Mouse (Mus musculus) hindbrain, embryonic 15.5 days (tissue): ENCODE measurements around the gene Nav2. TPM values are rescaled to one million over a fixed set of nuclear protein-coding genes. Genes with fewer than 3 reads are reported as not detected.
A peak's percentile ranks its signal among the peaks of the same experiment; 100 is the strongest.

Source experiments
- ATAC-seq: fragments of 200-750 bp; cut with Nextera tagmentation; 2 replicates; pipeline ENCODE4 v1.8.0; 2017; ENCODE audit warnings: low read depth, moderate number of reproducible peaks, moderate TSS enrichment; ENCODE audit not compliant: low FRiP score
- H3K27ac ChIP-seq: fragments of 300-500 bp; sonication (generic); replicated peaks from 2 replicates; pipeline ENCODE4 v1.5.1; 2015; ENCODE audit warnings: mild to moderate bottlenecking, inconsistent platforms
- H3K27me3 ChIP-seq: fragments of 300-500 bp; sonication (generic); 2 replicates; pipeline ENCODE4 v1.6.1; 2015; ENCODE audit warnings: control low read depth, inconsistent platforms
- H3K36me3 ChIP-seq: fragments of 300-500 bp; sonication (generic); 2 replicates; pipeline ENCODE4 v1.6.1; 2015; ENCODE audit warnings: control low read depth, inconsistent platforms
- H3K4me1 ChIP-seq: fragments of 300-500 bp; sonication (generic); replicated peaks from 2 replicates; pipeline ENCODE4 v1.6.1; 2015; ENCODE audit warnings: control low read depth, inconsistent platforms
- H3K4me2 ChIP-seq: fragments of 300-500 bp; sonication (generic); 2 replicates; pipeline ENCODE4 v1.6.1; 2015; ENCODE audit warnings: moderate library complexity, mild to moderate bottlenecking, inconsistent platforms
- H3K4me3 ChIP-seq: fragments of 300-500 bp; sonication (generic); 2 replicates; pipeline ENCODE4 v1.5.1; 2015; ENCODE audit warnings: mild to moderate bottlenecking, inconsistent platforms
- H3K9ac ChIP-seq: fragments of 300-500 bp; sonication (generic); 2 replicates; pipeline ENCODE4 v1.6.1; 2015; ENCODE audit warnings: inconsistent platforms
- H3K9me3 ChIP-seq: fragments of 300-500 bp; sonication (generic); 2 replicates; pipeline ENCODE4 v1.6.1; 2016; ENCODE audit warnings: control low read depth, inconsistent platforms
- WGBS: fragments of 180-500 bp; shearing (Covaris S2); methylation state at CpG from one replicate; pipeline ENCODE4 v1.1.7; 2015; 5-methylcytosine and 5-hydroxymethylcytosine counted together
- polyA plus RNA-seq: library from polyadenylated mRNA; unstranded; fragments of >200 nt; fragmentation: Nextera tagmentation; extraction: Ambion mirVana; gene quantifications from 2 replicates; pipeline ENCODE4 v1.2.1, GENCODE M21; 2015

Gene Nav2
- polyA plus RNA-seq, 1 experiment from 2014 or later: 24.7 TPM

GRCm38 (mm10) chr7:48954501-48954900 lies 46.0 kb downstream of the Nav2 start:
- no peak overlapping the region for H3K9ac ChIP-seq
- peaks cover 12% of the 10 kb centered on the region for H3K4me1 ChIP-seq
- ATAC-seq: no peak
- H3K4me2 ChIP-seq: no peak overlapping the region
- H3K9me3 ChIP-seq: no peaks in the 10 kb centered on the region
- no peak overlapping the region for H3K4me3 ChIP-seq
- H3K36me3 ChIP-seq: no peaks in the 10 kb centered on the region
- H3K27ac ChIP-seq: no peak overlapping the region
- 85% methylated on average over 5 of the region's 5 CpGs for WGBS
- H3K27me3 ChIP-seq: no peaks in the 10 kb centered on the region

- Histone ChIP-seq H3K27me3 (no peaks in the 10 kb centered on the region), H3K4me2 (peak overlapping the region; percentile 92), H3K9ac (peak overlapping the region; percentile 74), H3K27ac (peak overlapping the region; percentile 75), H3K4me1 (peaks cover 53% of the 10 kb centered on the region), H3K4me3 (peak overlapping the region; percentile 84), H3K9me3 (no peaks in the 10 kb centered on the region), H3K36me3 (no peaks in the 10 kb centered on the region)
- ATAC-seq: peak; percentile 95
- WGBS: 1% methylated on average over 32 of the region's 32 CpGs
Measured at GRCm38 (mm10) chr7:48958528-48959315, 50.2 kb downstream of the Nav2 start.

GRCm38 (mm10) chr7:48959316-48959661 lies 50.8 kb downstream of the Nav2 start:
- no peaks in the 10 kb centered on the region for H3K27me3 ChIP-seq
- H3K4me3 ChIP-seq: peak overlapping the region; percentile 84
- no peaks in the 10 kb centered on the region for H3K9me3 ChIP-seq
- H3K9ac ChIP-seq: peak overlapping the region; percentile 74
- ATAC-seq: peak; percentile 17
- WGBS: 4% methylated on average over 13 of the region's 13 CpGs
- H3K27ac ChIP-seq: peak overlapping the region; percentile 75
- no peaks in the 10 kb centered on the region for H3K36me3 ChIP-seq
- peak overlapping the region; percentile 92 for H3K4me2 ChIP-seq
- peaks cover 58% of the 10 kb centered on the region for H3K4me1 ChIP-seq

- no peaks in the 10 kb centered on the region for H3K27me3 ChIP-seq
- ATAC-seq: no peak
- peak overlapping the region; percentile 92 for H3K4me2 ChIP-seq
- H3K36me3 ChIP-seq: no peaks in the 10 kb centered on the region
- H3K9ac ChIP-seq: peak overlapping the region; percentile 74
- H3K9me3 ChIP-seq: no peaks in the 10 kb centered on the region
- peaks cover 66% of the 10 kb centered on the region for H3K4me1 ChIP-seq
- H3K4me3 ChIP-seq: peak overlapping the region; percentile 84
- 1% methylated on average over 10 of the region's 10 CpGs for WGBS
- H3K27ac ChIP-seq: peak overlapping the region; percentile 46
Measured at GRCm38 (mm10) chr7:48960152-48960551, 51.6 kb downstream of the Nav2 start.

- ATAC-seq: no peak
- peaks cover 78% of the 10 kb centered on the region for H3K4me1 ChIP-seq
- H3K4me3 ChIP-seq: peak overlapping the region; percentile 84
- H3K27ac ChIP-seq: no peak overlapping the region
- no peaks in the 10 kb centered on the region for H3K9me3 ChIP-seq
- no peaks in the 10 kb centered on the region for H3K27me3 ChIP-seq
- H3K36me3 ChIP-seq: no peaks in the 10 kb centered on the region
- H3K4me2 ChIP-seq: peak overlapping the region; percentile 92
- whole genome bisulfite sequencing: 27% methylated on average over 8 of the region's 8 CpGs
- H3K9ac ChIP-seq: no peak overlapping the region
Measured at GRCm38 (mm10) chr7:48961501-48961900, 53.0 kb downstream of the Nav2 start.

- Histone ChIP-seq H3K9ac (no peak overlapping the region), H3K4me3 (0 out of 2 replicates have a peak overlapping the region, but pooled peaks have one; percentile 84), H3K27me3 (no peaks in the 10 kb centered on the region), H3K4me1 (peaks cover 83% of the 10 kb centered on the region), H3K36me3 (no peaks in the 10 kb centered on the region), H3K9me3 (no peaks in the 10 kb centered on the region), H3K27ac (no peak overlapping the region), H3K4me2 (peak overlapping the region; percentile 92)
- WGBS: 35% methylated on average over 4 of the region's 4 CpGs
- no peak for ATAC-seq
Measured at GRCm38 (mm10) chr7:48961935-48962334, 53.4 kb downstream of the Nav2 start.

GRCm38 (mm10) chr7:48963112-48963511 lies 54.6 kb downstream of the Nav2 start:
- H3K4me3 ChIP-seq: peak overlapping the region; percentile 10; the same call in 1 of the 2 replicates
- no peaks in the 10 kb centered on the region for H3K27me3 ChIP-seq
- H3K9me3 ChIP-seq: no peaks in the 10 kb centered on the region
- 20% methylated on average over 5 of the region's 5 CpGs for WGBS
- H3K36me3 ChIP-seq: no peaks in the 10 kb centered on the region
- H3K4me1 ChIP-seq: peaks cover 91% of the 10 kb centered on the region
- H3K27ac ChIP-seq: peak overlapping the region; percentile 63
- 0 out of 2 replicates have a peak overlapping the region, but pooled peaks have one; percentile 2 for H3K9ac ChIP-seq
- peak overlapping the region; percentile 92 for H3K4me2 ChIP-seq
- ATAC-seq: no peak

- 21% methylated on average over 4 of the region's 4 CpGs for WGBS
- Histone ChIP-seq H3K4me3 (peak overlapping the region; percentile 10; the same call in 1 of the 2 replicates), H3K36me3 (no peaks in the 10 kb centered on the region), H3K9ac (peak overlapping the region; percentile 2; the same call in 1 of the 2 replicates), H3K27me3 (no peaks in the 10 kb centered on the region), H3K27ac (peak overlapping the region; percentile 63), H3K4me2 (peak overlapping the region; percentile 92), H3K4me1 (peaks cover 91% of the 10 kb centered on the region), H3K9me3 (no peaks in the 10 kb centered on the region)
- no peak for ATAC-seq
Measured at GRCm38 (mm10) chr7:48963554-48963953, 55.0 kb downstream of the Nav2 start.

- Histone ChIP-seq H3K4me1 (peaks cover 80% of the 10 kb centered on the region), H3K27ac (peak overlapping the region; percentile 57), H3K27me3 (no peaks in the 10 kb centered on the region), H3K9ac (no peak overlapping the region), H3K4me3 (peak overlapping the region; percentile 24), H3K4me2 (peak overlapping the region; percentile 52), H3K9me3 (no peaks in the 10 kb centered on the region), H3K36me3 (no peaks in the 10 kb centered on the region)
- 15% methylated on average over 12 of the region's 12 CpGs for WGBS
- no peak for ATAC-seq
Measured at GRCm38 (mm10) chr7:48965796-48966512, 57.4 kb downstream of the Nav2 start.

GRCm38 (mm10) chr7:48981013-48981412 lies 72.5 kb downstream of the Nav2 start:
- Histone ChIP-seq H3K9ac (no peak overlapping the region), H3K4me2 (no peak overlapping the region), H3K9me3 (no peaks in the 10 kb centered on the region), H3K4me3 (no peak overlapping the region), H3K27ac (no peak overlapping the region), H3K27me3 (no peaks in the 10 kb centered on the region), H3K36me3 (no peaks in the 10 kb centered on the region), H3K4me1 (peaks cover 41% of the 10 kb centered on the region)
- WGBS: 35% methylated on average over 7 of the region's 7 CpGs
- ATAC-seq: no peak

- no peak for ATAC-seq
- WGBS: 20% methylated on average over 3 of the region's 3 CpGs
- no peak overlapping the region for H3K27ac ChIP-seq
Measured at GRCm38 (mm10) chr7:48981814-48982213, 73.3 kb downstream of the Nav2 start.

GRCm38 (mm10) chr7:48982573-48982972 lies 74.1 kb downstream of the Nav2 start:
- Histone ChIP-seq H3K9me3 (no peaks in the 10 kb centered on the region), H3K27ac (no peak overlapping the region), H3K4me1 (peaks cover 34% of the 10 kb centered on the region), H3K4me2 (no peak overlapping the region), H3K9ac (no peak overlapping the region), H3K27me3 (no peaks in the 10 kb centered on the region), H3K4me3 (no peak overlapping the region), H3K36me3 (no peaks in the 10 kb centered on the region)
- WGBS: 43% methylated on average over 7 of the region's 7 CpGs
- ATAC-seq: no peak

More at GRCm38 (mm10) chr7:48981814-48982213, 73.3 kb downstream of the Nav2 start:
- H3K36me3 ChIP-seq: no peaks in the 10 kb centered on the region
- no peak overlapping the region for H3K4me3 ChIP-seq
- H3K9me3 ChIP-seq: no peaks in the 10 kb centered on the region
- H3K9ac ChIP-seq: no peak overlapping the region
- no peak overlapping the region for H3K4me2 ChIP-seq
- H3K27me3 ChIP-seq: no peaks in the 10 kb centered on the region
- peaks cover 39% of the 10 kb centered on the region for H3K4me1 ChIP-seq
